Mouse (Mus musculus): ENCODE results near the gene Trpm6.

The Trpm6 gene

DNA sequence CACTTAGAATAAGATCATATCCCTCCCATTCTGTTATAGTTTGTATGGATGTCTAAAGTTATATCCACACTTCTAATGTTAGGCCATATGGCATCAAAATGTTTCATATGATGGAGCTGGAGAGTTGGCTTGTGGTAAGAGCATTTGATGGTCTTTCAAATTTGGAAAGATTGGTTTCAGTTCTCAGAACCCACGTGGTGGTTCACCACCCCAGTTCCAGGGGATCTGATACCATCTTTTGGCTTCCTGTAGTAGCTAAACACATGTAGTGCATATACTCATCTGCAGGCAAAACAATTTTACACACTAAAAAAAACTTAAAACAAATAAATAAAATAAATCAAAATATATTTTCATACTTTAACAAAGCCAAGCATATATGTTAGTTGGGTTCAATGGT lies 21.3 kb downstream of the Trpm6 start:
- in situ Hi-C loops (cut with MboI; ENCODE audit: low sequenced_read_pairs) = no loop called here

DNA sequence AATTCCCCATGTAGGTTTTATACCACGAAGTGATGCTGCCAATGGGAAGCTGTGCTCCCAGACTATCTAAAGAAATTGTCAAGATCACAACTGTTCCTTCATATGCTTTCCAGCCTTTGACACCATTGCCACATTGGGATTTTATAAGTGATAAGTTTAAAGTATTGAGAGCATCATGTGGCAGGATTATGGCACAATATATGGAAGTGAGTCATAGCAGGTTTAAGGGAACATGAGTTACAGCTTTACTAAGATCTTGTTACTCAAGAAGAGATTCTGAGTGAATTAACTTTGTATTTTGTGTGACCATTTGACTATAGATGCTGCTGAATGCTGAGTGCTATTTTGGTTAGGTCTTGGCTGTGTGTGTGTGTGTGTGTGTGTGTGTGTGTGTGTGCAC lies 21.8 kb downstream of the Trpm6 start:
- in situ Hi-C loops (cut with MboI; ENCODE audit: low sequenced_read_pairs) = no loop called here

DNA sequence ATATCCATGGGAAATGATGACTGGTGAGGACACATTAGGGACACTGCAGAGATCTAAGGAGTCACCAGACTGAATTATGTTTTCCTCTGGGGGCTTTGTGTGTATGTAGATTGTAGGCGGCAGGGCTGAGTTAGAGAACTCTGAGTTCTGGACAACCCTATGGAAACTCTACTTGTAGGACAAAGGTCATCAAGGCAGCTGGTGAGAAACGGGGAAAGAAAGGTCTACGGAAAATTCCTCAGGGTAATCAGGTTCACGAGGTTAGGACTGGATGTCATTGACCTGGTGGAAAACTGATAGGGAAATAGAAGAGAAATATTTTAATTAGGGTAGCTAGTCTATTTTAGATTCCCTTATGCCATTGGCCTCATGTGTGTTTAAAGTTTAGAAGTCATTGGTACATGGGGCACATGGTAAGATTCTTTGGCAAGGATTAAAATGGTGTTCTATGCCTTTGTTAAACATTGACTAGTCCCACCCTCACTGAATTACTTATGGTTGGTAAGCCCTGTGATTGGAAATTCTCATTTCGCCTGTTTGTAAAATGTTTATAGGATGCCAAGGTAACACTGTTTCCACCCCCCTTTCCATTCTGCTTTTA lies 23.2 kb downstream of the Trpm6 start:
- in situ Hi-C loops (cut with MboI; ENCODE audit: low sequenced_read_pairs) = no loop called here

DNA sequence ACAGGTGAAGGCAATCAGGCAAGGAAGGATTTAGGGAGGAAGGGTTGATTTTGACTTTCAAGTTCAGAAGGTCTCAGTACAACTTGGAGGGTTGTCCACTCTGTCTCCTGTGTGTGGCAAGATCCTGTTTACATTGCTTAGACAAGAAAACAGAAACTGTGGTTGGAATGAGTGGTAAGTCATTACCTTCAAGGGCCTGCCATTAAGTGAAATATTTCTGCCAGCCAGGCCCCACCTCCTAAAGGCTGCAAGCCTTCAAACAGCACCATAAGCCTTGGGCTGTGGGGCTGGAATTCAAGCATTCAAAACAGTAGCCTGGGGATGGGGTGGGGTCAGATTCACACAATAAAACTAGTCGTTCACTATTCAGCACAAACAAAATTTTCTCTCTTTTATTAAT lies 24.3 kb downstream of the Trpm6 start:
- in situ Hi-C loops (cut with MboI; ENCODE audit: low sequenced_read_pairs) = no loop called here

GRCm38 (mm10) chr19:18799646-18800045 lies 49.9 kb downstream of the Trpm6 start:
- in situ Hi-C loops (cut with MboI; ENCODE audit: low sequenced_read_pairs) = no loop called here

DNA sequence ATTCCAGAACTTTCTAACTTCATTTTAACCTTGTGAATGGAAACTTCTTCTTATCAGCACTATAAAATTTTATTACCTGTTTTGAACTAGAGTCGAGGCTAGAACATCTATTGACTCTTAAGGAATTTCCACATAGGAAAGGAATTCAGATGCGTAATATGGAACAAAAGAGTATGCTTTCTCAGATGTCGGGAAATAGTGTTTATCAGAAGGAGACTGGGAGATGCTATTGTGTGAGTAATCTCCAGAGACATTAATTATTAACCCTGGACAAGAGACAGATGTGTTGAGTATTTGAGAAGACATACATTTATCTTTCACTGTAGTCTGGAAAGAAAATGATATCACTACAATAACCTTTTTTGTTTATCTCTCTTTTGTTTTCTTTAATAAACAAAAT lies 61.5 kb downstream of the Trpm6 start:
- in situ Hi-C loops (cut with MboI; ENCODE audit: low sequenced_read_pairs) = no loop called here

DNA sequence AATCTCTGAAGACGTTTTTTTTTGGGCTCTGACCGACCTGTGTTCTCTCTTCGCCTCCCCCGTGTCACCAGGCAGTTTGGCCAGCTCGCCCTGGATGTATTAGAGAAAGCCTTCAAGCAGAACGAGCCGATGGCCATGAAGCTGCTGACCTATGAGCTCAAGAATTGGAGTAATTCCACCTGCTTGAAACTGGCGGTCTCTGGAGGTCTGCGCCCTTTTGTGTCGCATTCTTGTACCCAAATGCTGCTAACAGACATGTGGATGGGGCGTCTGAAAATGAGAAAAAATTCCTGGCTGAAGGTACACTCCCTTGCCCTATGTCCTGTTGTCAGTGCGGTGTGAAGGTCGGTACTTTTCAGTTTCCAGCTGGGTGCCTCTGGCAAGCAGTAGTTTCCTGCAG lies 65.4 kb downstream of the Trpm6 start:
- in situ Hi-C loops (cut with MboI; ENCODE audit: low sequenced_read_pairs) = no loop called here

GRCm38 (mm10) chr19:18817425-18817824 lies 67.6 kb downstream of the Trpm6 start:
- in situ Hi-C loops (cut with MboI; ENCODE audit: low sequenced_read_pairs) = no loop called here

- in situ Hi-C loops (cut with MboI; ENCODE audit: low sequenced_read_pairs) = no loop called here
These were observed 78.8 kb downstream of the Trpm6 start for GRCm38 (mm10) chr19:18828601-18829000.

- in situ Hi-C loops (cut with MboI; ENCODE audit: low sequenced_read_pairs) = no loop called here
These were observed 81.4 kb downstream of the Trpm6 start for GRCm38 (mm10) chr19:18831196-18831595.

- in situ Hi-C loops (cut with MboI; ENCODE audit: low sequenced_read_pairs) = no loop called here
These were observed 85.2 kb downstream of the Trpm6 start for GRCm38 (mm10) chr19:18834971-18835370.

- in situ Hi-C loops (cut with MboI; ENCODE audit: low sequenced_read_pairs) = no loop called here
These were observed 92.2 kb downstream of the Trpm6 start for GRCm38 (mm10) chr19:18841789-18842562.

- in situ Hi-C loops (cut with MboI; ENCODE audit: low sequenced_read_pairs) = no loop called here
These were observed 92.8 kb downstream of the Trpm6 start for GRCm38 (mm10) chr19:18842626-18843025.

DNA sequence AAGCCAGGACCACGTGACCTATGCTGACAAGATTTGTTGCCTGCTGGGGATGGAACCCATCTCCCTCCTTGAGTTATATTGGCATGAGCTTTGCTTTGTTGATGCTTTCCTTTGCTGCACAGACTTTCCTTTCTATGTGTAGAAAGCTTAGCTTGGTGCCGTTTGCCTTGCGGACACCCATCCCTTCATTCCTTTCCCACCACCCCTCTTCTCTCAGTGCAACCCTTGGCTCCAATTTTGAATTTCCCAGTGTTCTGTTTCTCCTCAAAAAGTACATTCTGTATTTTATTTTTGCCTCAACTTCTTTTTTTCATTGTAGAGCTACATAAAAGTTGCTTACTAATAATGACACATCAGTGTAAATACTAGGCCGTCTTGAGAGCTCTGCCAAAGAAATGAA lies 96.6 kb downstream of the Trpm6 start:
- in situ Hi-C loops (cut with MboI; ENCODE audit: low sequenced_read_pairs) = no loop called here

GRCm38 (mm10) chr19:18868311-18868710 lies 118.5 kb downstream of the Trpm6 start:
- in situ Hi-C loops (cut with MboI; ENCODE audit: low sequenced_read_pairs) = no loop called here

GRCm38 (mm10) chr19:18872792-18873569 lies 123.2 kb downstream of the Trpm6 start:
- in situ Hi-C loops (cut with MboI; ENCODE audit: low sequenced_read_pairs) = no loop called here

DNA sequence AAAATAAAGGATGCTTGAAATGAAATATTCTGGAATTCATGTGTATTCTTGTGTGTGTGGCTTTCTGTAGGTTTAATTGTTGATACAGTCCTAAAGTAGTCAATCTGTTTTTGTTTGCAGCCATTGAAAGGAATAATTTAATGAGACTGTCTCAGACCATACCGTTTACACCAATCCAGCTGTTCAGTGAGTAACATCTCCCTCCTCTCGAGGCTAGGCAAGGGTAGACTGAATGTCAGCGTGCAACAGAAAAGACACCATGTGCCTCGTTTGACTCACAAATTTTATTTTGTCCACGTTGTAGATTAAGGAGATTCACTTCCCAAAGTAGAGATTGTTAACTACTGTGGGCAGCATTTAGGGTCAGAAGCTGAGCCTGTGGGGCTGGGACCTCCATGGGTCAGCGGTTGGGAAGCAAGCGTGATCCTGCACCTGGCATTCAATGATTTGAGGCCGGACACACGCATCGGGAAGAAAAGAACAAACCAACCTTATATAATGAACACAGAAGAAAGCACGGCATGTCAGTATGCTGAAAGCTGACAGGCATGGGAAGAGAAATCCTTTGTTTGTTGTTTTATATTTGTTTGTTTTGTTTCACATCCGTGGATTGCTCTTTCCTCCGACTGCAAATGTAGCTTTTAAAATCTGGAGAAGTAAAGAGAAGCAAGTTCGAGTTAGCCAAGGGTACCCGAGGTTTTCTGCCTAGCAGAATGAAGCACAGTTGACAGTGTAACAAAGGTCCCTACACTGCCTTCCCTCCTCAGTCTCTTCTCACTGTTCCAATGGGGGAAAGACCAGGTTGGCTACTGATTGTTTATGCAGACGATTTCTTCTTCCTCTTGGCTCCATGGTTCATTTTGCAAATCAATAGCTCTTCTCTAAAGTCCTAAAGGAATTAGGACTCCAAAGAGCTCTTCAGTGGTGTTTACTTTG lies 124.2 kb downstream of the Trpm6 start:
- in situ Hi-C loops (cut with MboI; ENCODE audit: low sequenced_read_pairs) = no loop called here

GRCm38 (mm10) chr19:18879264-18879663 lies 129.5 kb downstream of the Trpm6 start:
- in situ Hi-C loops (cut with MboI; ENCODE audit: low sequenced_read_pairs) = no loop called here

- in situ Hi-C loops (cut with MboI; ENCODE audit: low sequenced_read_pairs) = no loop called here
These were observed 131.4 kb downstream of the Trpm6 start for GRCm38 (mm10) chr19:18881162-18881561.

DNA sequence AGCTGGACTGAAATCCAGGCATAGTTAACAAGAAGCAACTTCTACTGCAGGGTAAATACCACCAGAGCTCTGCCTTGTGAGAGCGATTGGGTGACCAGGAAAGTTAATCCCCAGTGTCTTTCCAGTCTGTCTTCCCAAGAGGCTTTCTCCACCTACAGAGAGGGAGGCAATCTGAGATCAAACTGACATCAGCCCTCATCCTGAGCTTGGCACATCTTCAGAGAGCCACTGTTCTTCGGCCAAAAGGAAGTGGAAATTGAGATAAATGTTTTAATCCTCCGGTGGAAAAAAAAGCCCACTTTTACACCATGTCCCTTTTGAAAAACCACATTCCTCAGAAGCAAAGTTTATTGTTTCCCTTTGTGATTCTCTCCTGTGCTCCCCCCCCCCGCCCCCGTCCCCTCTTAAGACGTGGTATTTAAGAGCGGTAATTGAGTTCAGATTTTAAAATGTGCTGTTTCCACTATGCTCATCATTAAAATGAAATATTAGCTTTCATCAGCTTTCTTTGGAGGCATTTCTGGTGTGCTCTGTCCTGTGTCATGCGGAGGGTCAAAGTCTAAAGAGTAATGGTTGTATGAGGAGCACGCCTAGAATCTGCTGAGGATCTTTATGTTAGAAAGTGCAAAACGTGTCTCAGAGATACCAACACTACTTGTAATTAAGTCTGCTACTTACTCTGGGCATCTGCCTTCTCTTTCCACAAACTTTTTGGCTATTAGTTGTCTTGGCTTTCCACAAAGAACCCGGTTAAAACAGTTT lies 138.0 kb downstream of the Trpm6 start:
- in situ Hi-C loops (cut with MboI; ENCODE audit: low sequenced_read_pairs) = no loop called here

Measured in CH12F3 (cell line).